Mouse (Mus musculus) neural tube, embryonic 15.5 days (tissue): ENCODE results near the gene Zfp628. TPM values are rescaled to one million over a fixed set of nuclear protein-coding genes. Genes with fewer than 3 reads are reported as not detected.
A peak's percentile ranks its signal among the peaks of the same experiment; 100 is the strongest.

ENCODE experiments used
- ATAC-seq: fragments of 200-750 bp; cut with Nextera tagmentation; 2 replicates; pipeline ENCODE4 v1.8.0; 2017; ENCODE audit warnings: mild to moderate bottlenecking, moderate TSS enrichment, moderate library complexity; ENCODE audit not compliant: low FRiP score
- H3K27ac ChIP-seq: fragments of 300-500 bp; sonication (generic); replicated peaks from 2 replicates; pipeline ENCODE4 v1.5.1; 2015; ENCODE audit warnings: mild to moderate bottlenecking, inconsistent platforms
- H3K27me3 ChIP-seq: fragments of 300-500 bp; sonication (generic); replicated peaks from 2 replicates; pipeline ENCODE4 v1.6.1; 2015; ENCODE audit warnings: inconsistent platforms
- H3K36me3 ChIP-seq: fragments of 300-500 bp; sonication (generic); 2 replicates; pipeline ENCODE4 v1.6.1; 2015; ENCODE audit warnings: inconsistent platforms
- H3K4me1 ChIP-seq: fragments of 300-500 bp; sonication (generic); 2 replicates; pipeline ENCODE4 v1.6.1; 2015; ENCODE audit warnings: inconsistent platforms
- H3K4me2 ChIP-seq: fragments of 300-500 bp; sonication (generic); 2 replicates; pipeline ENCODE4 v1.6.1; 2015; ENCODE audit warnings: inconsistent platforms, mild to moderate bottlenecking, moderate library complexity
- H3K4me3 ChIP-seq: fragments of 300-500 bp; sonication (generic); replicated peaks from 2 replicates; pipeline ENCODE4 v1.5.1; 2015; ENCODE audit warnings: mild to moderate bottlenecking, inconsistent platforms
- H3K9ac ChIP-seq: fragments of 300-500 bp; sonication (generic); replicated peaks from 2 replicates; pipeline ENCODE4 v1.6.1; 2015; ENCODE audit warnings: mild to moderate bottlenecking, inconsistent platforms
- H3K9me3 ChIP-seq: fragments of 300-500 bp; sonication (generic); replicated peaks from 2 replicates; pipeline ENCODE4 v1.6.1; 2016; ENCODE audit warnings: inconsistent platforms
- WGBS: fragments of 180-500 bp; shearing (Covaris S2); methylation state at CpG from one replicate; pipeline ENCODE4 v1.1.7; 2015; ENCODE audit warnings: mixed read lengths; 5-methylcytosine and 5-hydroxymethylcytosine counted together
- polyA plus RNA-seq: library from polyadenylated mRNA; unstranded; fragments of >200 nt; fragmentation: Nextera tagmentation; extraction: Ambion mirVana; gene quantifications from 2 replicates; pipeline ENCODE4 v1.2.1, GENCODE M21; 2015

Gene Zfp628
- polyA plus RNA-seq, 1 experiment from 2014 or later = 3.1 TPM

DNA sequence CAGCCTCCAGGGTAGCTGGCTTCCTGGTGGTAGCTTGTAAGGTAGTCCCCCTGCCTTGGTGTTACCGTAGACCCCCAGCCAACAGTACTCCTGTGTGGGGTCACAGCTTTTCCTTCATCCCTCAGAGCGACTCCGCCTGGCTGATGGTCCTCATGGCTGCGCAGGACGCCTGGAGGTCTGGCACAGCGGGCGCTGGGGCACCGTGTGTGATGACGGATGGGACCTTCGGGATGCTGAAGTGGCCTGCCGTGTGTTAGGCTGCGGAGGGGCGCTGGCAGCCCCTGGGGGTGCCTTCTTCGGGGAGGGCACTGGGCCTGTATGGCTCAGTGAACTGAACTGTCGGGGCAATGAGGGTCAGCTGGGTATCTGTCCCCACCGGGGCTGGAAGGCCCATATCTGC, 11.8 kb downstream of the Zfp628 start:
- no peak overlapping the region for H3K4me2 ChIP-seq
- H3K27me3 ChIP-seq = no peaks in the 10 kb centered on the region
- no peaks in the 10 kb centered on the region for H3K36me3 ChIP-seq
- WGBS = 50% methylated on average over 16 of the region's 16 CpGs
- H3K4me1 ChIP-seq = peaks cover 44% of the 10 kb centered on the region
- no peak overlapping the region for H3K4me3 ChIP-seq
- no peaks in the 10 kb centered on the region for H3K9me3 ChIP-seq
- ATAC-seq = no peak
- H3K27ac ChIP-seq = no peak overlapping the region
- H3K9ac ChIP-seq = 0 out of 2 replicates have a peak overlapping the region, but pooled peaks have one; percentile 28

DNA sequence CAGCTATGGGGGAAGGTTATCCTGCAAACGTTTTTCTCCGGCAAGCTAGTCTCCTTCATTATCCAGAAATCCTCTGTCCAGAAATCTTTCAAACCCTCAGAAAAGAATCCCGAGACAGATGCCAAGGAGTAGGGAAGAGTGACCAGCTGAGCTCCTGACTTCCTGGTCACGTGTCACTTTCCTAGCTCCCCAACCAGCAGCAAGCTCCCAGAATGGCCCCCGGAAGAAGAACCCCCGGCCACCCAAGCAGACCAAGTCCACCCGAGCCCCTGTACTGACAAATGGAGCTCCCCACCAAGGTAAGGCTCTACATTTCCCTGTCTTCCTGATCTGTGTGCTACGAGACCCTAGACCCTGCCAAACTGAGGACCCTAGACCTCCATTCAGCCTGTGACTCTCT, 12.7 kb downstream of the Zfp628 start:
- H3K4me2 ChIP-seq = no peak overlapping the region
- H3K36me3 ChIP-seq = no peaks in the 10 kb centered on the region
- no peaks in the 10 kb centered on the region for H3K27me3 ChIP-seq
- H3K4me3 ChIP-seq = no peak overlapping the region
- ATAC-seq = no peak
- no peak overlapping the region for H3K9ac ChIP-seq
- H3K4me1 ChIP-seq = peaks cover 37% of the 10 kb centered on the region
- H3K27ac ChIP-seq = no peak overlapping the region
- 69% methylated on average over 8 of the region's 8 CpGs for WGBS
- H3K9me3 ChIP-seq = no peaks in the 10 kb centered on the region

DNA sequence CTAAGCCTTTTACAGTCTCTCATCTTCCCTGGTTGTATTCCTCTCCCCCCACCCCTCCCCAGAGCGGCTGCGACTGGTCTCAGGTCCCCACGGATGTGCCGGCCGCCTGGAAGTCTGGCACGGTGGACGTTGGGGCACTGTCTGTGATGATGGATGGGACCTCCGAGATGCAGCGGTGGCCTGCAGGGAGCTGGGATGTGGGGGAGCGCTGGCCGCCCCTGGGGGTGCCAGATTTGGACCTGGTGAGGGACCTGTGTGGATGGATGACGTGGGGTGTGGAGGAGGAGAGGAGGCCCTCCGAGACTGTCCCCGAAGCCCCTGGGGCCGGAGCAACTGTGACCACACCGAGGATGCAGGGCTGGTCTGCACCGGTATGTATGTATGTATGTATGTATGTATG, 13.3 kb downstream of the Zfp628 start:
- Histone ChIP-seq H3K36me3 (no peaks in the 10 kb centered on the region), H3K4me3 (no peak overlapping the region), H3K27me3 (no peaks in the 10 kb centered on the region), H3K4me2 (no peak overlapping the region), H3K4me1 (peaks cover 30% of the 10 kb centered on the region), H3K9me3 (no peaks in the 10 kb centered on the region), H3K27ac (no peak overlapping the region), H3K9ac (no peak overlapping the region)
- no peak for ATAC-seq
- WGBS = 73% methylated on average over 17 of the region's 17 CpGs

DNA sequence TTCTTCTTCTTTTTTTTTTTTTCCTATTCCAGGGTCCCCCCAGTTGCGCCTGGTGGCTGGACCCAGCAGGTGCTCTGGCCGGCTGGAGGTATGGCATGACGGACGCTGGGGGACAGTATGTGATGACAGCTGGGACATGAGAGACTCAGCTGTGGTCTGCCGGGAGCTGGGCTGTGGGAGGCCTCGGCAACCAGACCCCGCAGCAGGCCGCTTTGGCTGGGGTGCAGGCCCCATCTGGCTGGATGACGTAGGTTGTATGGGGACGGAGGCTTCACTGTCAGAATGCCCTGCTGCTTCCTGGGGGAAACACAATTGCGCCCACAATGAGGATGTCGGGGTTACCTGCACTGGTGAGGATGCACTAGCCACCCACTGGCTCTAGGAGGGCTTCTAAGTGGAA, 18.1 kb downstream of the Zfp628 start:
- Histone ChIP-seq H3K9ac (no peak overlapping the region), H3K9me3 (no peaks in the 10 kb centered on the region), H3K4me3 (no peak overlapping the region), H3K36me3 (no peaks in the 10 kb centered on the region), H3K4me1 (no peaks in the 10 kb centered on the region), H3K27ac (no peak overlapping the region), H3K4me2 (no peak overlapping the region), H3K27me3 (no peaks in the 10 kb centered on the region)
- ATAC-seq = no peak
- 56% methylated on average over 12 of the region's 12 CpGs for WGBS

DNA sequence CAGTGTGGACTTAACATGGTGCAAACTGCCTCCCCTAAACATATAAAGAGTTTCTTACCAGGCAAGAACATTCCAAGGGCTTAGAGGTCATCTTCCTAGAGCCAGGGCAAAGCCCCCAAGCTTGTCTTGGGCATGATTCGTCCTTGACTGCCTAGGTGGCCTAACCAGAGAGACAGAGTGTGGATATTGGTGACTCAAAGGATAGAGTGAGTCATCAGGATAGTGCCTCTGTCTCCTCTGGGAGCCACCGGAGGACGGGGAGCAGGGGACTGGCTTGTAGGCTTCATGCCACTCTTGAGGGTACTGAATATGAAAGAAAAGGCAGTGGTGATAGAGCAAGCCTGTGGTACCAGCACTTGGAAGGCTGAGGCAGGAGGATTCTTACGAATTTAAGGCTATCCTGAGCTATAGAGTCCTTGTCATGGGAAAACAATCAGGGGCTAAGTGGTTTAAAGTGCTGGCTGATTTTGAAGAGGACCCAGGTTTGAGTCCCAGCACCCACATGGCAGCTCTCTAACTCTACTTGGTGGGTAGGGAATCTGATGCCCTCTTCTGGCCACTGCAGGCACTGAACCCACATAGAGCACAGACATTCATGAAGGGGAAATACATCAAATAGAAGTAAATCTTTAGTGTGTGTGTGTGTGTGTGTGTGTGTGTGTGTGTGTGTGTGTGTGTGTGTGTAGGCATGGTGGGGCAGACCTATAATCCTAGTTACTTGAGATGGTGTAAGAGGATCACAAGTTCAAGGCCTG, 19.3 kb downstream of the Zfp628 start:
- Histone ChIP-seq H3K4me2 (no peak overlapping the region), H3K27me3 (no peaks in the 10 kb centered on the region), H3K4me3 (no peak overlapping the region), H3K27ac (no peak overlapping the region), H3K36me3 (no peaks in the 10 kb centered on the region), H3K9ac (no peak overlapping the region), H3K4me1 (no peaks in the 10 kb centered on the region), H3K9me3 (no peaks in the 10 kb centered on the region)
- WGBS = 84% methylated on average over 4 of the region's 4 CpGs
- no peak for ATAC-seq

DNA sequence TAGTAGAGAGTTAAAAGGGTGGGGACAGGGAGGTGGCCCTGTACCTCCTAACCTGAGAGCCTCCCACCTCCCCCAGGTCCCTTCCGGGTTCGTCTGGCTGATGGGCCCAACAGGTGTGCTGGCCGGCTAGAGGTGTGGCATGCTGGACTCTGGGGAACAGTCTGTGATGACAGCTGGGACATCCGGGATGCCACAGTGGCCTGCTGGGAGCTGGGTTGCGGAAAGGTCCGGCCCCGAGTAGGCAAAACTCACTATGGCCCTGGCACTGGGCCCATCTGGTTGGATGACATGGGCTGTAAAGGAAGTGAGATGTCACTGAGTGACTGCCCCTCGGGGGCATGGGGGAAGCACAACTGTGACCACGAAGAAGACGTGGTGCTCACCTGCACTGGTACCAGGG, 21.8 kb downstream of the Zfp628 start:
- no peaks in the 10 kb centered on the region for H3K4me1 ChIP-seq
- H3K9me3 ChIP-seq = no peaks in the 10 kb centered on the region
- H3K4me2 ChIP-seq = no peak overlapping the region
- 81% methylated on average over 10 of the region's 10 CpGs for WGBS
- H3K9ac ChIP-seq = no peak overlapping the region
- no peak overlapping the region for H3K4me3 ChIP-seq
- no peak for ATAC-seq
- no peaks in the 10 kb centered on the region for H3K27me3 ChIP-seq
- no peak overlapping the region for H3K27ac ChIP-seq
- no peaks in the 10 kb centered on the region for H3K36me3 ChIP-seq

DNA sequence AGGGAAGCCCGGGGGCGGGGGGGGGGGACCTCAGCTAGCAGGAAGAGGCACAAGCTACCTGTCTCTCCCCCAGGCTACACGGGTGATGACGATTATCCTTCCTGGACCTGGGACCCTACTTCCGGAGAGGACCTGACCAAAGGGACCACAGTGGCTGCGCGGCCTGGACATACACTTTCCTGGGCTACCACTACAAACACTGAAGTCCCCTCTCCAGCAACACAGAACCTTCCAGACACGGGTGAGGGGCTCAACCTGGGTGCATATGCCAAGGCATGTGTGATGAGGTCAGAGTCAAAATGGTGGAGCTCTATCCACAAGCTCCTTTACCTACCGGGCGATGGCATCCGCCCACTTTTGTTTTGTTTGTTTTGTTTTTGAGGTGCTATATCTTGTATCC, 22.4 kb downstream of the Zfp628 start:
- Histone ChIP-seq H3K27me3 (no peaks in the 10 kb centered on the region), H3K4me1 (no peaks in the 10 kb centered on the region), H3K36me3 (no peaks in the 10 kb centered on the region), H3K4me3 (no peak overlapping the region), H3K4me2 (no peak overlapping the region), H3K9ac (no peak overlapping the region), H3K27ac (no peak overlapping the region), H3K9me3 (no peaks in the 10 kb centered on the region)
- no peak for ATAC-seq
- WGBS = 79% methylated on average over 11 of the region's 11 CpGs

DNA sequence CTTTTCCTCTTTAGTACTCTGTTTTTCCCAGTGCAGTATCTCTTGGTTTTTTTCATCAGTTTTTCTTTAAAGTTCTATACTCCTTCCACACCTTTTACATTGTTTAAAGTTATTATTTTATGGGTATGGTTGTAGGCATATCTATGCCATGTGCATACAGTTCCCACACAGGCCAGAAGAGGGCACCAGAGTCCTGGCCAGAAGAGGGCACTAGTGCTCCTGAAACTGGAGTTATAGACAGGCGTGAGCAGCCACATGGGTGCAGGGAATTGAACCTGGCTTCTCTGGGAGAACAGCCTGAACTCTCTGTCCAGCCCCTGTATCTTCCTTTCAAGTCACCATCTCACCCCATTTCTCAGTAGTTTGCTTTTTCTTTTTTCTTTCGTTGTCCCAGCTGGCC, 23.4 kb downstream of the Zfp628 start:
- Histone ChIP-seq H3K27ac (no peak overlapping the region), H3K4me3 (no peak overlapping the region), H3K27me3 (no peaks in the 10 kb centered on the region), H3K9ac (no peak overlapping the region), H3K4me2 (no peak overlapping the region), H3K9me3 (no peaks in the 10 kb centered on the region), H3K36me3 (no peaks in the 10 kb centered on the region), H3K4me1 (peaks cover 4% of the 10 kb centered on the region; the same call in 1 of the 2 replicates)
- WGBS = 36% methylated on average over 2 of the region's 2 CpGs
- no peak for ATAC-seq

DNA sequence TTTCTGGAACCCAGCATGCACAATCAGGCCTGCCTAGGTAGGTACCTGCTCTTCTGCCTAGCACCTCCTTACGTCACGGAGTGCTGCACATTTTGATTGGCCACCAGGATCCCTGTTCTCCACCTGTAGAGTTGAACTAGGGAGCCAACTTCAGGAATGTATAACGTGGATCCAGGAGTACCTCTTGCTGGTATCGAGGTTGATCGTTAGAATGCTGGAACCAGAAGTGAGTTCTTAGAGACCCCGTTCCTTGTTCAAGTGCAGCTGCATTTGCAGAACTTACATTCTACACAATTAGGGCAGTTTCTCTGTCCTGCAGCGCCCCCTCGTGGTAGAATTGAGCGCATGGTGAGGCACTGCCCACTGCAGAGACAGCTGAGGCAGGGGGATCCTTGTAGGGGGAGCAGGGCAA, 25.1 kb downstream of the Zfp628 start:
- H3K4me3 ChIP-seq = no peak overlapping the region
- no peaks in the 10 kb centered on the region for H3K9me3 ChIP-seq
- H3K27ac ChIP-seq = no peak overlapping the region
- no peak overlapping the region for H3K4me2 ChIP-seq
- no peaks in the 10 kb centered on the region for H3K27me3 ChIP-seq
- ATAC-seq = peak; percentile 64
- 16% methylated on average over 9 of the region's 9 CpGs for WGBS
- no peaks in the 10 kb centered on the region for H3K36me3 ChIP-seq
- peaks cover 6% of the 10 kb centered on the region; the same call in 1 of the 2 replicates for H3K4me1 ChIP-seq
- H3K9ac ChIP-seq = no peak overlapping the region

DNA sequence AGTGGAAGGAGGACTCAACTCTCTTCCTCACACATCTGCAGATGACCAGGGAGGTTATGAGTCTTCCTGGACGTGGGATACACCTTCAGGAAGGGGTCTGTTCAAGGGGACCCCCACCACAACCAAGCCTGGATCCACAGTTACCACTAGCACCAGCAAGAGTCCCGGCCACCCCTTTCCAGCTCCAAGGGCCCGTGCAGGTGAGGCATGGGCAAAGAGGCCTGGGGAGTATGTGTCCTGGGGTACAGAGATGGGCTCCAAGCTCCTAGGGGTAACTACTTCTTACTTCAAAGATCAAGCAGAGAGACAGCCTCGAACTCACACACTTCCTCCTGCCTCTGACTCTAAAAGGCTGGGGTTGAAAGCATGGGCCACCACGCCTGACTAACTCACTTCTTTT, 27.7 kb downstream of the Zfp628 start:
- 56% methylated on average over 5 of the region's 5 CpGs for WGBS
- H3K4me2 ChIP-seq = no peak overlapping the region
- no peaks in the 10 kb centered on the region for H3K9me3 ChIP-seq
- H3K4me3 ChIP-seq = no peak overlapping the region
- H3K27ac ChIP-seq = no peak overlapping the region
- no peaks in the 10 kb centered on the region for H3K27me3 ChIP-seq
- H3K36me3 ChIP-seq = no peaks in the 10 kb centered on the region
- H3K4me1 ChIP-seq = peaks cover 6% of the 10 kb centered on the region; the same call in 1 of the 2 replicates
- H3K9ac ChIP-seq = no peak overlapping the region
- ATAC-seq = no peak

DNA sequence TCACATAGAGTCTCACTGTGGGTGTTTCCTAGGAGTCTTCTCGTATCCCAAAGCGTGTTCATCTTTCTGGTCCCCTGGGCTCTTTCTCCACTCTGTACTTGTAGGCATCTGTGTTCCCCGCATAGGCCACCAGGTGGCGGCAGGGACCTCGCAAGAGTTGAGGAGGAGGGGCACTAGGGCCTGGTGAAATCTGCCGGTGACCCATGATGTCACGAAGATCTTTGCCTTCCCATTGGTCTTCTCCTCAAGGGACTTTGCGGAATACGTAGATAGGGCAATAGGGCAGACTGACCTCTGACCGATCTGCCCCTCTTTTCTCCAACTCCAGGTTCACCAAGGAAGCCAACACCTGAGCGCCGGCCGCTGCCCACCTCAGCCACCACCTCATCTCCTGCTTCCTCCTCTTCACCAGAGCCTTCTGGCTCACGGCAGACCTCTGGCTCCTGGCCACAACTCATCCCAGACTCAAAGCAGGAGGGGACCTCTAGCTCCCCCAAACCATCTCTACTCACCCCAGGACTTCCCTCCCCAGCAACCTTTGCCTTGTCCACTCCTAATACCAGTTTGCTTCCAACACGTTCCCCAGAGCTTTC, 28.3 kb downstream of the Zfp628 start:
- no peaks in the 10 kb centered on the region for H3K9me3 ChIP-seq
- H3K4me3 ChIP-seq = peak overlapping the region; percentile 37
- peak; percentile 76 for ATAC-seq

DNA sequence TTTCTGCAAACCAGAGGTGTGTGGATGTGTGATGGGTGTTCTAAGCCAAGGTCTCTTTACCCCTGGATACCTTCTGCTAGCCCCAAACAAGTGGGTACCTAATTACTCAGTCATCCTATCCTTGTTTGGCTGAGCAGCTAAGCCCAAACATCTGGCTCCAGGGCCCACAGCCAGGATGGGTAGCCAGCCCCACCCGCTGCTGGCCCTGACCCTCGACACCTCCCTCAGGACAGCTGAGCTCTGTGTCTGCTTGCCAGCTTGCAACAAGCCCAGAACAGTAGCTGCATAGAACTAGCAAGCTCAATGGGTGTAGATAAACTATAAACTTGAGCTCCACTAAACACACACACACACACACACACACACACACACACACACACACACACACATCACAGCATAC, 32.8 kb downstream of the Zfp628 start:
- Histone ChIP-seq H3K9me3 (no peaks in the 10 kb centered on the region), H3K9ac (no peak overlapping the region), H3K27me3 (no peaks in the 10 kb centered on the region), H3K4me2 (no peak overlapping the region), H3K4me3 (no peak overlapping the region), H3K36me3 (no peaks in the 10 kb centered on the region), H3K4me1 (peaks cover 6% of the 10 kb centered on the region; the same call in 1 of the 2 replicates), H3K27ac (no peak overlapping the region)
- WGBS = 61% methylated on average over 2 of the region's 2 CpGs
- ATAC-seq = no peak

More for the DNA sequence above, 28.3 kb downstream of the Zfp628 start:
- H3K27ac ChIP-seq = no peak overlapping the region
- peak overlapping the region; percentile 57 for H3K4me2 ChIP-seq
- peaks cover 6% of the 10 kb centered on the region; the same call in 1 of the 2 replicates for H3K4me1 ChIP-seq
- 22% methylated on average over 15 of the region's 15 CpGs for WGBS
- H3K36me3 ChIP-seq = no peaks in the 10 kb centered on the region
- H3K9ac ChIP-seq = 0 out of 2 replicates have a peak overlapping the region, but pooled peaks have one; percentile 20
- H3K27me3 ChIP-seq = no peaks in the 10 kb centered on the region
